Mouse (Mus musculus): ENCODE data around the gene Tsfm. TPM values are rescaled to one million over a fixed set of nuclear protein-coding genes. Genes with fewer than 3 reads are reported as not detected.

Tsfm gene
- polyA plus RNA-seq, 1 experiment from 2014 or later = 78.7 TPM

- no peaks in the 10 kb centered on the region for H3K9me3 ChIP-seq (ENCODE audit: control insufficient read depth, low read length)
- H3K4me3 ChIP-seq (ENCODE audit: low read depth, low read length) = no peak overlapping the region
- peaks cover 7% of the 10 kb centered on the region; the same call in 1 of the 2 replicates for H3K4me1 ChIP-seq (replicated peaks; ENCODE audit: control insufficient read depth, insufficient read depth, low read length)
- H3K4me2 ChIP-seq (replicated peaks; ENCODE audit: low read depth, low read length) = no peak overlapping the region
- 77% methylated on average over 5 of the region's 5 CpGs for WGBS
- DNase-seq (ENCODE audit: low spot score) (no peak), ATAC-seq (ENCODE audit: low FRiP score) (no peak)
- no peak overlapping the region for H3K27ac ChIP-seq (ENCODE audit: low read depth, low read length)
- no peak overlapping the region for H3K9ac ChIP-seq (ENCODE audit: low read depth, low read length)
- no peaks in the 10 kb centered on the region for H3K36me3 ChIP-seq (ENCODE audit: control insufficient read depth, insufficient read depth, low read length)
- no peaks in the 10 kb centered on the region for H3K27me3 ChIP-seq (ENCODE audit: control insufficient read depth, insufficient read depth, low read length)
Observed at GRCm38 (mm10) chr10:126988513-126989165, 42.0 kb downstream of the Tsfm start.

GRCm38 (mm10) chr10:126987183-126988118 lies 43.2 kb downstream of the Tsfm start:
- 58% methylated on average over 8 of the region's 8 CpGs for WGBS
- no peak for ATAC-seq (ENCODE audit: low FRiP score)
- no peak overlapping the region for H3K4me2 ChIP-seq (replicated peaks; ENCODE audit: low read depth, low read length)

GRCm38 (mm10) chr10:126986541-126986961 lies 44.1 kb downstream of the Tsfm start:
- no peaks in the 10 kb centered on the region for H3K36me3 ChIP-seq (ENCODE audit: control insufficient read depth, insufficient read depth, low read length)
- peaks cover 10% of the 10 kb centered on the region for H3K4me1 ChIP-seq (replicated peaks; ENCODE audit: control insufficient read depth, insufficient read depth, low read length)
- no peak overlapping the region for H3K9ac ChIP-seq (ENCODE audit: low read depth, low read length)
- H3K9me3 ChIP-seq (ENCODE audit: control insufficient read depth, low read length) = no peaks in the 10 kb centered on the region
- H3K4me3 ChIP-seq (ENCODE audit: low read depth, low read length) = no peak overlapping the region
- H3K27ac ChIP-seq (ENCODE audit: low read depth, low read length) = no peak overlapping the region
- WGBS = 61% methylated on average over 4 of the region's 4 CpGs
- no peaks in the 10 kb centered on the region for H3K27me3 ChIP-seq (ENCODE audit: control insufficient read depth, insufficient read depth, low read length)
- ATAC-seq (ENCODE audit: low FRiP score) (no peak), DNase-seq (ENCODE audit: low spot score) (no peak)
- H3K4me2 ChIP-seq (replicated peaks; ENCODE audit: low read depth, low read length) = no peak overlapping the region

More at GRCm38 (mm10) chr10:126987183-126988118, 43.2 kb downstream of the Tsfm start:
- Histone ChIP-seq H3K27me3 (ENCODE audit: control insufficient read depth, insufficient read depth, low read length) (no peaks in the 10 kb centered on the region), H3K27ac (ENCODE audit: low read depth, low read length) (no peak overlapping the region), H3K9ac (ENCODE audit: low read depth, low read length) (no peak overlapping the region), H3K4me1 (replicated peaks; ENCODE audit: control insufficient read depth, insufficient read depth, low read length) (peaks cover 10% of the 10 kb centered on the region), H3K4me3 (ENCODE audit: low read depth, low read length) (no peak overlapping the region; the same call in 1 of the 2 replicates), H3K36me3 (ENCODE audit: control insufficient read depth, insufficient read depth, low read length) (no peaks in the 10 kb centered on the region), H3K9me3 (ENCODE audit: control insufficient read depth, low read length) (no peaks in the 10 kb centered on the region)
- DNase-seq (ENCODE audit: low spot score) = no peak

- no peaks in the 10 kb centered on the region for H3K9me3 ChIP-seq (ENCODE audit: control insufficient read depth, low read length)
- DNase-seq (ENCODE audit: low spot score) (no peak), ATAC-seq (ENCODE audit: low FRiP score) (no peak)
- no peaks in the 10 kb centered on the region for H3K36me3 ChIP-seq (ENCODE audit: control insufficient read depth, insufficient read depth, low read length)
- 93% methylated on average over 9 of the region's 9 CpGs for WGBS
- H3K27ac ChIP-seq (ENCODE audit: low read depth, low read length) = no peak overlapping the region
- H3K4me1 ChIP-seq (replicated peaks; ENCODE audit: control insufficient read depth, insufficient read depth, low read length) = peaks cover 18% of the 10 kb centered on the region
- no peak overlapping the region for H3K4me2 ChIP-seq (replicated peaks; ENCODE audit: low read depth, low read length)
- no peaks in the 10 kb centered on the region for H3K27me3 ChIP-seq (ENCODE audit: control insufficient read depth, insufficient read depth, low read length)
- no peak overlapping the region for H3K9ac ChIP-seq (ENCODE audit: low read depth, low read length)
- no peak overlapping the region for H3K4me3 ChIP-seq (ENCODE audit: low read depth, low read length)
Observed at GRCm38 (mm10) chr10:126985579-126985978, 45.1 kb downstream of the Tsfm start.

- no peaks in the 10 kb centered on the region for H3K36me3 ChIP-seq (ENCODE audit: control insufficient read depth, insufficient read depth, low read length)
- no peak overlapping the region for H3K9ac ChIP-seq (ENCODE audit: low read depth, low read length)
- ATAC-seq (ENCODE audit: low FRiP score) (no peak), DNase-seq (ENCODE audit: low spot score) (no peak)
- WGBS = 79% methylated on average over 4 of the region's 4 CpGs
- no peaks in the 10 kb centered on the region for H3K27me3 ChIP-seq (ENCODE audit: control insufficient read depth, insufficient read depth, low read length)
- no peak overlapping the region for H3K27ac ChIP-seq (ENCODE audit: low read depth, low read length)
- H3K4me3 ChIP-seq (ENCODE audit: low read depth, low read length) = no peak overlapping the region
- H3K4me2 ChIP-seq (replicated peaks; ENCODE audit: low read depth, low read length) = no peak overlapping the region
- H3K9me3 ChIP-seq (ENCODE audit: control insufficient read depth, low read length) = no peaks in the 10 kb centered on the region
- peaks cover 18% of the 10 kb centered on the region for H3K4me1 ChIP-seq (replicated peaks; ENCODE audit: control insufficient read depth, insufficient read depth, low read length)
Observed at GRCm38 (mm10) chr10:126985127-126985526, 45.5 kb downstream of the Tsfm start.

- Histone ChIP-seq H3K36me3 (ENCODE audit: control insufficient read depth, insufficient read depth, low read length) (no peaks in the 10 kb centered on the region), H3K27ac (ENCODE audit: low read depth, low read length) (no peak overlapping the region), H3K9ac (ENCODE audit: low read depth, low read length) (no peak overlapping the region), H3K4me3 (ENCODE audit: low read depth, low read length) (no peak overlapping the region), H3K4me1 (replicated peaks; ENCODE audit: control insufficient read depth, insufficient read depth, low read length) (peaks cover 18% of the 10 kb centered on the region), H3K27me3 (ENCODE audit: control insufficient read depth, insufficient read depth, low read length) (no peaks in the 10 kb centered on the region), H3K4me2 (replicated peaks; ENCODE audit: low read depth, low read length) (no peak overlapping the region), H3K9me3 (ENCODE audit: control insufficient read depth, low read length) (no peaks in the 10 kb centered on the region)
- DNase-seq (ENCODE audit: low spot score) (no peak), ATAC-seq (ENCODE audit: low FRiP score) (no peak)
- 45% methylated on average over 5 of the region's 5 CpGs for WGBS
Observed at GRCm38 (mm10) chr10:126984189-126985004, 46.2 kb downstream of the Tsfm start.

GRCm38 (mm10) chr10:126983193-126983725 lies 47.4 kb downstream of the Tsfm start:
- H3K9ac ChIP-seq (ENCODE audit: low read depth, low read length) = no peak overlapping the region
- H3K36me3 ChIP-seq (ENCODE audit: control insufficient read depth, insufficient read depth, low read length) = no peaks in the 10 kb centered on the region
- no peaks in the 10 kb centered on the region for H3K9me3 ChIP-seq (ENCODE audit: control insufficient read depth, low read length)
- WGBS = 67% methylated on average over 14 of the region's 14 CpGs
- H3K27ac ChIP-seq (ENCODE audit: low read depth, low read length) = no peak overlapping the region
- H3K27me3 ChIP-seq (ENCODE audit: control insufficient read depth, insufficient read depth, low read length) = no peaks in the 10 kb centered on the region
- ATAC-seq (ENCODE audit: low FRiP score) = no peak
- H3K4me1 ChIP-seq (replicated peaks; ENCODE audit: control insufficient read depth, insufficient read depth, low read length) = peaks cover 18% of the 10 kb centered on the region
- H3K4me2 ChIP-seq (replicated peaks; ENCODE audit: low read depth, low read length) = no peak overlapping the region
- DNase-seq (ENCODE audit: low spot score) = no peak
- no peak overlapping the region for H3K4me3 ChIP-seq (ENCODE audit: low read depth, low read length)

GRCm38 (mm10) chr10:126981746-126982145 lies 48.9 kb downstream of the Tsfm start:
- DNase-seq (ENCODE audit: low spot score) (no peak), ATAC-seq (ENCODE audit: low FRiP score) (no peak)
- Histone ChIP-seq H3K4me2 (replicated peaks; ENCODE audit: low read depth, low read length) (peak overlapping the region; percentile 85; the same call in 1 of the 2 replicates), H3K4me1 (replicated peaks; ENCODE audit: control insufficient read depth, insufficient read depth, low read length) (peaks cover 18% of the 10 kb centered on the region), H3K27me3 (ENCODE audit: control insufficient read depth, insufficient read depth, low read length) (no peaks in the 10 kb centered on the region), H3K36me3 (ENCODE audit: control insufficient read depth, insufficient read depth, low read length) (no peaks in the 10 kb centered on the region), H3K4me3 (ENCODE audit: low read depth, low read length) (no peak overlapping the region), H3K27ac (ENCODE audit: low read depth, low read length) (no peak overlapping the region), H3K9ac (ENCODE audit: low read depth, low read length) (no peak overlapping the region), H3K9me3 (ENCODE audit: control insufficient read depth, low read length) (no peaks in the 10 kb centered on the region)
- 72% methylated on average over 3 of the region's 3 CpGs for WGBS

All from hindbrain, embryonic 11.5 days (tissue).